Mouse (Mus musculus): Measurements from ENCODE around the gene Ankrd37.

- TF ChIP-seq CTCF (IDR thresholded peaks at IDR 0.05; ENCODE audit: extremely low read depth, insufficient read depth, low read length) (no peak), POLR2A (IDR thresholded peaks at IDR 0.05; ENCODE audit: extremely low read depth, insufficient read depth, low read length) (no peak)
Observed at GRCm38 (mm10) chr8:45988189-45988588, 17.3 kb downstream of the Ankrd37 start.
